Mouse (Mus musculus) liver, embryonic 11.5 days (tissue): Measurements from ENCODE around the gene Fbp2. TPM values are rescaled to one million over a fixed set of nuclear protein-coding genes. Genes with fewer than 3 reads are reported as not detected.

ENCODE experiments used
- polyA plus RNA-seq: library from polyadenylated mRNA; unstranded; fragments of >200 nt; fragmentation: Nextera tagmentation; extraction: Ambion mirVana; gene quantifications from 2 replicates; pipeline ENCODE4 v1.2.1, GENCODE M21; 2014

The Fbp2 gene
- polyA plus RNA-seq, 1 experiment from 2014 or later: not detected

Other genes with a start within 250 kb of the Fbp2 start
- gene 6720489N17Rik, start 234.2 kb downstream of the Fbp2 start, polyA plus RNA-seq: 7.9 and 8.1 TPM in 2 replicates
- gene Platr25, start 97.7 kb downstream of the Fbp2 start, polyA plus RNA-seq: 15.2 and 16.0 TPM in 2 replicates
- 4.2 and 4.3 TPM in 2 replicates for gene Gm5141, start 72.6 kb downstream of the Fbp2 start, polyA plus RNA-seq
- gene Fbp1, start 29.9 kb upstream of the Fbp2 start, polyA plus RNA-seq: not detected in 2 replicates
- 30.6 and 31.8 TPM in 2 replicates for gene 2010111I01Rik, start 106.5 kb upstream of the Fbp2 start, polyA plus RNA-seq